Mouse (Mus musculus) liver, embryonic 14.5 days (tissue): ENCODE results near the gene Grm8.

Experiments used
- CTCF ChIP-seq: IDR thresholded peaks from 2 replicates; pipeline ENCODE4 v1.5.1; 2016; ENCODE audit warnings: antibody characterized with exemption, low read depth, control low read depth
- EP300 ChIP-seq: IDR thresholded peaks from 2 replicates; pipeline ENCODE4 v1.6.1; 2016; ENCODE audit warnings: antibody characterized with exemption, low read depth

DNA sequence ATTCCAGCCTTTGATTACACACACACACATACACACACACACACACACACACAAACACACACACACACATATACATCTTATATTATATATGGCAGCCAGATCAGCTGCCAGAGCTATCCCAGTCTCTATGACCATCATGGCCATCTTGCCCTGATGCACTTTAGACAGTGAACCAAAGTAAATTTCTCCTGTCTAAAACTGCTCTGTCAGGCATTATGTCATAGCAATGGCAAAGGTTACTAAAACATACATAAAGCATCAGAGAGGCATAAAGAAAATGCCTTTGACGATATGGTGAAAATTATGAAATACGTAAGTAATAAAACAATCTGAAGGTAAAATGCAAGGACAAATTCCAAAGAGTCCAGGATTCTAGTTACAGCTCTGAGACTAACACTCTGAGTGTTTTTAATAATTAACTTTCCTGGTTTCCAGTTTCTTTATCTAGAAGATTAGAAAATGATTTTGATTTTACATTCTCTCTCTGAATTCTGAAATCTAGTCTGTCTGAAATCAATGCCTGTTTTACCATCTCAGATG is 381.6 kb downstream of the Grm8 start:
- TF ChIP-seq CTCF (no peak), EP300 (no peak)
